ENCODE assay signal across 18 mouse cellular contexts in genomic region chr1:120270882-120271281, GRCm38 (mm10). TPM values are rescaled to one million over a fixed set of nuclear protein-coding genes. Genes with fewer than 3 reads are reported as not detected.
DNase-seq lines count a peak whose midpoint lies in the region; ATAC-seq and TF ChIP-seq lines count a peak whose summit lies in the region.
"Had no signal": no experiment of that assay in that cellular context is flagged by ENCODE, and none has a peak within 500 bp of the region (broad histone marks: within the 10 kb centered on the region; RNA-seq: fewer than 3 reads in every experiment).

No protein-coding gene starts in this region.

- TF ChIP-seq EP300 in heart, adult 2 months (IDR thresholded peaks at IDR 0.05; ENCODE audit: insufficient read depth, low read depth, low read length), result no peak
- no peak for TF ChIP-seq EP300 in lung, postnatal 0 days (IDR thresholded peaks at IDR 0.05)

- no peaks in the 10 kb centered on the region for H3K27me3 ChIP-seq in heart, embryonic 10.5 days (ENCODE audit: insufficient read depth, poor library complexity, severe bottlenecking)
- H3K27me3 ChIP-seq in heart, adult 2 months (ENCODE audit: control insufficient read depth, insufficient read depth, low read length), result no peaks in the 10 kb centered on the region
- no peaks in the 10 kb centered on the region for H3K27me3 ChIP-seq in lung, embryonic 14.5 days (ENCODE audit: insufficient read depth, low read length)
- no peaks in the 10 kb centered on the region for H3K27me3 ChIP-seq in lung, postnatal 0 days (replicated peaks; ENCODE audit: insufficient read depth, low read length)
- H3K27me3 ChIP-seq in liver, embryonic 16.5 days (ENCODE audit: control insufficient read depth, insufficient read depth, low read depth, low read length), result no peaks in the 10 kb centered on the region

- H3K27ac ChIP-seq in heart, embryonic 10.5 days, result peak overlapping the region; percentile 3; the same call in 1 of the 2 replicates
- H3K27ac ChIP-seq in heart, adult 2 months, result no peak overlapping the region
- H3K27ac ChIP-seq in lung, embryonic 14.5 days (ENCODE audit: low read depth), result no peak overlapping the region
- no peak overlapping the region for H3K27ac ChIP-seq in lung, postnatal 0 days (ENCODE audit: low read length)
- H3K27ac ChIP-seq in liver, embryonic 16.5 days (ENCODE audit: low read length), result peak overlapping the region; percentile 77
- H3K27ac ChIP-seq: layer of hippocampus, adult 2 months had no signal

- WGBS in heart, embryonic 10.5 days, result 57% methylated on average over 3 of the region's 3 CpGs
- 73% methylated on average over 3 of the region's 3 CpGs for WGBS in heart, adult 2 months
- 64% methylated on average over 3 of the region's 3 CpGs for WGBS in lung, embryonic 14.5 days
- WGBS in lung, postnatal 0 days, result 66% methylated on average over 3 of the region's 3 CpGs
- WGBS in liver, embryonic 16.5 days (ENCODE audit: insufficient replicate concordance), result 20% methylated on average over 3 of the region's 3 CpGs

- peak; percentile 90 for DNase-seq in heart, embryonic 10.5 days (ENCODE audit: low spot score)
- no peak for DNase-seq in heart, adult 2 months
- DNase-seq in lung, embryonic 14.5 days, result no peak
- no peak for DNase-seq in lung, postnatal 0 days (ENCODE audit: low spot score)
- no peak for DNase-seq in embryo, embryonic 10.5 days (ENCODE audit: low spot score)
- DNase-seq in kidney, adult 8-10 months, result no peak
- DNase-seq: adrenal gland, adult 8-10 months; cerebellum, adult 18-20 months; cerebellum, postnatal 36 days; heart, adult 18-20 months; kidney, postnatal 10 days; lung, adult 2 months; midbrain, embryonic 14.5 days; thymus, postnatal 36 days had no signal

- TF ChIP-seq POLR2A in heart, adult 2 months (IDR thresholded peaks at IDR 0.05; ENCODE audit: insufficient read depth, low read depth, low read length), result no peak

- H3K79me2 ChIP-seq in heart, adult 2 months (replicated peaks; ENCODE audit: control insufficient read depth, insufficient read depth, low read length), result no peaks in the 10 kb centered on the region

- peaks cover 19% of the 10 kb centered on the region; the same call in 1 of the 2 replicates for H3K4me1 ChIP-seq in heart, embryonic 10.5 days
- H3K4me1 ChIP-seq in heart, adult 2 months (ENCODE audit: control insufficient read depth, insufficient read depth, low read length), result no peaks in the 10 kb centered on the region
- no peaks in the 10 kb centered on the region for H3K4me1 ChIP-seq in lung, embryonic 14.5 days (ENCODE audit: insufficient read depth)
- no peaks in the 10 kb centered on the region for H3K4me1 ChIP-seq in lung, postnatal 0 days (ENCODE audit: insufficient read depth, low read depth, low read length)
- peaks cover 65% of the 10 kb centered on the region for H3K4me1 ChIP-seq in liver, embryonic 16.5 days (ENCODE audit: control insufficient read depth, low read depth, low read length)

- H3K9ac ChIP-seq in heart, adult 2 months (ENCODE audit: low read depth, low read length), result no peak overlapping the region
- H3K9ac ChIP-seq in lung, embryonic 14.5 days, result no peak overlapping the region
- no peak overlapping the region for H3K9ac ChIP-seq in lung, postnatal 0 days (replicated peaks; ENCODE audit: low read depth)
- H3K9ac ChIP-seq in liver, embryonic 16.5 days (ENCODE audit: low read depth, low read length), result peak overlapping the region; percentile 72

- no peaks in the 10 kb centered on the region for H3K9me3 ChIP-seq in heart, embryonic 10.5 days
- no peaks in the 10 kb centered on the region for H3K9me3 ChIP-seq in lung, embryonic 14.5 days (ENCODE audit: low read depth, low read length)
- H3K9me3 ChIP-seq in lung, postnatal 0 days (ENCODE audit: low read length), result no peaks in the 10 kb centered on the region
- H3K9me3 ChIP-seq in liver, embryonic 16.5 days (replicated peaks; ENCODE audit: control insufficient read depth, low read length), result no peaks in the 10 kb centered on the region
- H3K9me3 ChIP-seq: limb, embryonic 10.5 days had no signal

- no peak for TF ChIP-seq CTCF in heart, adult 2 months (IDR thresholded peaks at IDR 0.05)
- no peak for TF ChIP-seq CTCF in lung, embryonic 14.5 days (IDR thresholded peaks at IDR 0.05; ENCODE audit: low read depth)
- no peak for TF ChIP-seq CTCF in lung, postnatal 0 days (IDR thresholded peaks at IDR 0.05)

- ATAC-seq in lung, embryonic 14.5 days (ENCODE audit: insufficient read depth), result peak; percentile 41; the same call in 1 of the 2 replicates
- ATAC-seq in lung, postnatal 0 days, result no peak
- peak; percentile 86 for ATAC-seq in erythroid progenitor cell, adult 5-6 weeks (replicated peaks; ENCODE audit: low FRiP score, poor library complexity, severe bottlenecking)
- ATAC-seq in liver, embryonic 16.5 days (ENCODE audit: low read depth), result peak; percentile 91

- intact Hi-C loops in heart, adult 2 months (cut with DNase I), result no loop called here

- peak overlapping the region; percentile 36; the same call in 1 of the 2 replicates for H3K4me3 ChIP-seq in heart, embryonic 10.5 days
- H3K4me3 ChIP-seq in heart, adult 2 months, result no peak overlapping the region
- no peak overlapping the region; the same call in 1 of the 2 replicates for H3K4me3 ChIP-seq in lung, embryonic 14.5 days (ENCODE audit: low read depth, low read length)
- no peak overlapping the region for H3K4me3 ChIP-seq in lung, postnatal 0 days (ENCODE audit: low read depth, low read length)
- peak overlapping the region; percentile 68 for H3K4me3 ChIP-seq in liver, embryonic 16.5 days (ENCODE audit: low read depth, low read length)
- H3K4me3 ChIP-seq: layer of hippocampus, adult 2 months; limb, embryonic 10.5 days had no signal

- no peaks in the 10 kb centered on the region for H3K36me3 ChIP-seq in heart, embryonic 10.5 days
- H3K36me3 ChIP-seq in heart, adult 2 months (ENCODE audit: control insufficient read depth, insufficient read depth, low read length), result no peaks in the 10 kb centered on the region
- H3K36me3 ChIP-seq in lung, embryonic 14.5 days (ENCODE audit: insufficient read depth), result no peaks in the 10 kb centered on the region
- H3K36me3 ChIP-seq in lung, postnatal 0 days (ENCODE audit: insufficient read depth, low read length), result no peaks in the 10 kb centered on the region
- no peaks in the 10 kb centered on the region for H3K36me3 ChIP-seq in liver, embryonic 16.5 days (ENCODE audit: control insufficient read depth, insufficient read depth)
- H3K36me3 ChIP-seq: limb, embryonic 10.5 days had no signal

- H3K4me2 ChIP-seq in lung, embryonic 14.5 days, result no peak overlapping the region
- H3K4me2 ChIP-seq in lung, postnatal 0 days (replicated peaks; ENCODE audit: low read depth, low read length), result no peak overlapping the region
- H3K4me2 ChIP-seq in liver, embryonic 16.5 days (ENCODE audit: low read depth, low read length), result peak overlapping the region; percentile 89

RNA-seq across cellular contexts. Expression of gene Steap3, which starts 1.6 kb away (rescaled TPM):
- polyA plus RNA-seq in heart, embryonic 10.5 days (2016; fragmentation: Nextera tagmentation; extraction: Ambion mirVana), result 14.6 and 15.7 TPM in 2 replicates
- 10 to 100 TPM; 25.2 to 27.9 TPM for total RNA-seq in heart, adult 2 months (2021)
- 54.9 and 70.5 TPM in 2 replicates for polyA plus RNA-seq in heart, adult 2 months (2012; rRNA removed)
- 2.3 and 2.9 TPM in 2 replicates for polyA plus RNA-seq in lung, embryonic 14.5 days (2014; fragmentation: Nextera tagmentation; extraction: Ambion mirVana)
- polyA plus RNA-seq in lung, postnatal 0 days (2015; fragmentation: Nextera tagmentation; extraction: Ambion mirVana), result 4.3 and 4.4 TPM in 2 replicates
- 37.3 and 42.2 TPM in 2 replicates for total RNA-seq in erythroid progenitor cell, adult 5-6 weeks (2015; ENCODE audit: low replicate concordance)
- total RNA-seq in erythroid progenitor cell, adult 5-6 weeks (2017; ENCODE audit: low replicate concordance), result 23.2 and 37.0 TPM in 2 replicates
- 38.4 and 42.6 TPM in 2 replicates for polyA plus RNA-seq in liver, embryonic 16.5 days (2015; fragmentation: Nextera tagmentation; extraction: Ambion mirVana)

Comparison
In these comparisons a context has a peak if more than half of its experiments do, and no peak if none do; other contexts are left out.
1. H3K27ac ChIP-seq: peak in heart, embryonic 10.5 days (single experiment) and liver, embryonic 16.5 days (single experiment); none in heart, adult 2 months (single experiment), lung, embryonic 14.5 days (single experiment) and lung, postnatal 0 days (single experiment).
2. H3K4me3 ChIP-seq: peak in heart, embryonic 10.5 days (single experiment) and liver, embryonic 16.5 days (single experiment); none in heart, adult 2 months (single experiment), lung, embryonic 14.5 days (single experiment) and lung, postnatal 0 days (single experiment).